Mouse (Mus musculus): ENCODE measurements around the gene Mkks.

DNA sequence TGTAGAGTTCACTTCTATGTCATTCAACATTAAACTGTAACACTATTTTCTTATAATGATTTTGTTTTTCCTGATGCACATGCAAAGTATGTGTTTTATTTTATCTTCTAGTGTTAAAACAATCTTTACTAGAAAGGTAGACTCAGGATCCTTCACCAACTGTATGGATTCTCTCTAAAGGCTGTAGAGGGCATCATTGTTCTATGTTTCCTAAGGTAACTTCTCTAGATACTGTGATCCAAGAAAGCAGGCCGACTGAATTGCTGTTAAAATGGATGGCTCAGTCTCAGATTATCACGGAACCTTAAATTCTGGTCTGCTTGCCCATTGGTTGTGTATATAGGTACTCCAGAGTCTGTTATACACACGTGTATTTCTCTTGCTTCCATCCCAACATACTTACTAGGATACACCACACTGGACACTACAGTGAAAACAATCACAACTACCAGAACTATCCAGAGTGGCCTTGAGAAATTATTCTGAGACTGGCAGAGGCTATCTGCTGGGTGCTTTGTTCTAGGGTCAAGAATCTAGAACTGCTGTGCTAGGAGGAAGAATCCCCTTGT lies 23.2 kb upstream of the Mkks start:
- TF ChIP-seq CTCF (IDR thresholded peaks at IDR 0.05; ENCODE audit: control insufficient read depth, insufficient read depth, insufficient replicate concordance, low read depth, low read length) (no peak), POLR2A (IDR thresholded peaks at IDR 0.05; ENCODE audit: control insufficient read depth, low read depth, low read length) (no peak)
